Mouse (Mus musculus) midbrain, embryonic 10.5 days (tissue): Measurements from ENCODE around the gene Synpr. TPM values are rescaled to one million over a fixed set of nuclear protein-coding genes. Genes with fewer than 3 reads are reported as not detected.

Source experiments
- DNase-seq: peaks from one replicate; pipeline ENCODE4 v3.0.0-alpha.2; 2017; ENCODE audit warnings: low spot score
- H3K27ac ChIP-seq: fragments of 300-500 bp; sonication (generic); replicated peaks from 2 replicates; pipeline ENCODE4 v1.5.1; 2016; ENCODE audit warnings: mild to moderate bottlenecking
- H3K27me3 ChIP-seq: fragments of 300-500 bp; sonication (generic); 2 replicates; pipeline ENCODE4 v1.6.1; 2016; ENCODE audit warnings: low read depth, mild to moderate bottlenecking; ENCODE audit not compliant: poor library complexity, severe bottlenecking
- H3K36me3 ChIP-seq: fragments of 300-500 bp; sonication (generic); 2 replicates; pipeline ENCODE4 v1.6.1; 2016; ENCODE audit warnings: mild to moderate bottlenecking, moderate library complexity
- H3K4me1 ChIP-seq: fragments of 300-500 bp; sonication (generic); 2 replicates; pipeline ENCODE4 v1.6.1; 2016
- H3K4me3 ChIP-seq: fragments of 300-500 bp; sonication (generic); 2 replicates; pipeline ENCODE4 v1.5.1; 2016; ENCODE audit warnings: mild to moderate bottlenecking, moderate library complexity
- H3K9me3 ChIP-seq: fragments of 300-500 bp; sonication (generic); replicated peaks from 2 replicates; pipeline ENCODE4 v1.6.1; 2016; ENCODE audit warnings: mild to moderate bottlenecking
- WGBS: fragments of 180-500 bp; shearing (Covaris S2); methylation state at CpG from one replicate; pipeline ENCODE4 v1.1.7; 2016; 5-methylcytosine and 5-hydroxymethylcytosine counted together
- polyA plus RNA-seq: library from polyadenylated mRNA; unstranded; fragments of >200 nt; fragmentation: Nextera tagmentation; extraction: Ambion mirVana; gene quantifications from 2 replicates; pipeline ENCODE4 v1.2.1, GENCODE M21; 2016

Synpr gene
- polyA plus RNA-seq, 1 experiment from 2014 or later, result 2.6 TPM

DNA sequence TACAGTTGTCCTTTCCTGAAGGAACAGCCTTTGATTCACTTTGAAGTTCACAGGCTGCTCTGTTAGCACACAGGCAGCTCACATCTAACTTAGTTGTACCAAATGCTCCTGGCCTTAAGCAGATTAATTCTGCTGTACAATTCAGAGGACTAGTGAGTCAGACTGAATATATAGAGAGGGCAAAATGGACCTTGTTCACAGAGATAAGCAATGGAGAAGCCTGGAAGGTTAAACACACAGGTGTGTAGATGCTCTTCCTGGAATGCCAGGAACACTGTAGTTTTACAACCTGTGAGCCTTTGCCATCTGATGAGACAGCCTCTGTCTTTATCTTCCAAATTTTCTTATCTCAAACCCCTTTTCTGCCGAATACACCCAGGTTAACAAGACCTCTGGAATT is 29.7 kb downstream of the Synpr start:
- WGBS, result 78% methylated on average over 1 of the region's 1 CpGs
- Histone ChIP-seq H3K27me3 (no peaks in the 10 kb centered on the region), H3K27ac (no peak overlapping the region), H3K4me3 (no peak overlapping the region), H3K36me3 (no peaks in the 10 kb centered on the region), H3K4me1 (no peaks in the 10 kb centered on the region), H3K9me3 (no peaks in the 10 kb centered on the region)
- DNase-seq, result no peak

GRCm38 (mm10) chr14:13328461-13328860 is 43.9 kb downstream of the Synpr start:
- 94% methylated on average over 2 of the region's 2 CpGs for WGBS
- Histone ChIP-seq H3K27me3 (no peaks in the 10 kb centered on the region), H3K9me3 (no peaks in the 10 kb centered on the region), H3K4me1 (peaks cover 12% of the 10 kb centered on the region), H3K27ac (no peak overlapping the region), H3K36me3 (no peaks in the 10 kb centered on the region), H3K4me3 (no peak overlapping the region)
- no peak for DNase-seq

DNA sequence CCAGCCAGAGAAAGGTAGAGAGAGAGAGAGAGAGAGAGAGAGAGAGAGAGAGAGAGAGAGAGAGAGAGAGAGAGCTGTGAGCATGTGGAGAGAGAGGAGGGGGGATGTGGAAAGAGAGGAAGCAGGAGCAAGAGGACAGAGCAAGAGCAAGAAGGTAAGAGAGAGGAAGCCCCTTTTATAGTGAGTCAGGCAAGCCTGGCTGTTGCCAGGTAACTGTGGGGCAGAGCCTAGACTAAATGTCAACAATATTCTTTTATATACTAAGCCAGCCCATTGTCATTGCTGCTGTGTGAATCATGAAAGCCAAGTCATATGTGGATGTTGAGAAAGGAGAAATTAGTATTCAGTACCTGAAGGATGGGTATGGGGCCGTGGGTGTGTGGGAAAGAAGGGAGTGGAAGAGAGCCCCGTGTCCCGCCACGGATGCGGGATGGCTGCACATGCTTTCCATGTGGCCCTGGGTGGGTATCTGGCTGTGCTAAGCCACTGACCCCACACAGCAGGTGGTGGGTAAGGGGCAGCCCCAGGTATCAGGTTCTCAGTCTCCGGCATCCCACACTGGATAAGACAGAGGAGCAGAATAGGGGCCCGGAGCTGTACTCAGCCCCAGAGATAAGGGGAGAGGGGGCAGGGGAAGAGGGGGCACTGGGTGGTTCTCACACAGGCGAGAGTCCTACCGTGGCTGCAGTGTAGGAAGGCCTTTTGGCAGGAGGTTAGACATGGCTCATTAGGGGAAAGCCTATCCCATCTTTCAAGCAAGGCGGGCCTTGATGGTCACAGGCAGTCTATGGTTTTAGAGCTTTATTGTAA is 48.1 kb downstream of the Synpr start:
- DNase-seq, result no peak
- no peaks in the 10 kb centered on the region for H3K36me3 ChIP-seq
- WGBS, result 65% methylated on average over 10 of the region's 10 CpGs
- H3K4me1 ChIP-seq, result peaks cover 12% of the 10 kb centered on the region
- H3K4me3 ChIP-seq, result no peak overlapping the region
- no peaks in the 10 kb centered on the region for H3K27me3 ChIP-seq
- H3K9me3 ChIP-seq, result no peaks in the 10 kb centered on the region
- no peak overlapping the region for H3K27ac ChIP-seq

DNA sequence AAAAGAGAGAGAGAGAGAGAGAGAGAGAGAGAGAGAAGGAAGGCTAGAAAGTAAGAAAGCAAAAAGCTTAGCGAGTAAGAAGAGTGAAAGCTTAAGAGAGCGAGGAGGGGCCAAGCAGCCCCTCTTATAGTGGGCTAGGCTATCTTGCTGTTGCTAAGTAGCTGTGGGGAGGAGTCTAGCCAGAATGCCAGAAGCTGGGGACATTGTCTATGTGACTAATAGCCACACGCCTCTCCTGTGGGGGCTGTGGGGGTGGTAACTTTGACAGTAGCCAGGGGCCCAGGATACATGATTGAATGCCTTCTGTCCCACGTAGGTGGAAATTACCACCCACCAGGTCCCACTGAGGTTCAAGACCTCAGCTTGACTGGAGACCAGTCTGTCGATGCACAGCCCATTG is 48.8 kb downstream of the Synpr start:
- Histone ChIP-seq H3K36me3 (no peaks in the 10 kb centered on the region), H3K4me3 (no peak overlapping the region), H3K9me3 (no peaks in the 10 kb centered on the region), H3K27me3 (no peaks in the 10 kb centered on the region), H3K27ac (no peak overlapping the region), H3K4me1 (peaks cover 12% of the 10 kb centered on the region)
- DNase-seq, result no peak
- WGBS, result 68% methylated on average over 5 of the region's 5 CpGs

- H3K27ac ChIP-seq, result no peak overlapping the region
- peaks cover 12% of the 10 kb centered on the region for H3K4me1 ChIP-seq
- no peak overlapping the region for H3K4me3 ChIP-seq
- no peaks in the 10 kb centered on the region for H3K36me3 ChIP-seq
- WGBS, result 83% methylated on average over 4 of the region's 4 CpGs
- H3K27me3 ChIP-seq, result no peaks in the 10 kb centered on the region
- H3K9me3 ChIP-seq, result no peaks in the 10 kb centered on the region
- no peak for DNase-seq
Measured at GRCm38 (mm10) chr14:13336162-13336561, 51.6 kb downstream of the Synpr start.

GRCm38 (mm10) chr14:13340688-13341087 is 56.1 kb downstream of the Synpr start:
- Histone ChIP-seq H3K9me3 (no peaks in the 10 kb centered on the region), H3K27ac (no peak overlapping the region), H3K36me3 (no peaks in the 10 kb centered on the region), H3K4me1 (no peaks in the 10 kb centered on the region), H3K27me3 (no peaks in the 10 kb centered on the region), H3K4me3 (no peak overlapping the region)
- WGBS, result 87% methylated on average over 4 of the region's 4 CpGs
- no peak for DNase-seq

DNA sequence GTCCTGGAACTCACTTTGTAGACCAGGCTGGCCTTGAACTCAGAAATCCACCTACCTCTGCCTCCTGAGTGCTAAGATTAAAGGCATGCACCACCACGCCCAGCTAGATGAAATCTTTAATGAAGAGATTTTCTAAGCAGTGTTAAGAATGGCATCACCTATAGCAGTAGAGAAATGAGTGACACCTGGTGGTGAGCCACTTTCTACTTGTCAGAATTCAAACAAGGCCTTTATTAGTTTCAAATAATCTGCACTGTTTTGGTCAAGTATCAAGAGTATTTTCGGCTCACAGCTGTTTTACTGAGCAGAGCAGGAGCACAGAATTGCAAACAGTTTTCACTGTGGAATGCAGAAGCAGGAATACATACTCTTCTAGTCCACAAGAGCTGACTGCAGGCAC is 59.7 kb downstream of the Synpr start:
- WGBS, result 79% methylated on average over 2 of the region's 2 CpGs
- Histone ChIP-seq H3K9me3 (no peaks in the 10 kb centered on the region), H3K4me1 (no peaks in the 10 kb centered on the region), H3K27ac (no peak overlapping the region), H3K4me3 (no peak overlapping the region), H3K36me3 (no peaks in the 10 kb centered on the region), H3K27me3 (no peaks in the 10 kb centered on the region)
- DNase-seq, result no peak

- WGBS, result 56% methylated on average over 4 of the region's 4 CpGs
- DNase-seq, result no peak
- H3K4me1 ChIP-seq, result no peaks in the 10 kb centered on the region
- H3K36me3 ChIP-seq, result no peaks in the 10 kb centered on the region
- H3K27ac ChIP-seq, result no peak overlapping the region
- H3K9me3 ChIP-seq, result no peaks in the 10 kb centered on the region
- H3K4me3 ChIP-seq, result no peak overlapping the region
- no peaks in the 10 kb centered on the region for H3K27me3 ChIP-seq
Measured at GRCm38 (mm10) chr14:13349170-13349865, 64.7 kb downstream of the Synpr start.

DNA sequence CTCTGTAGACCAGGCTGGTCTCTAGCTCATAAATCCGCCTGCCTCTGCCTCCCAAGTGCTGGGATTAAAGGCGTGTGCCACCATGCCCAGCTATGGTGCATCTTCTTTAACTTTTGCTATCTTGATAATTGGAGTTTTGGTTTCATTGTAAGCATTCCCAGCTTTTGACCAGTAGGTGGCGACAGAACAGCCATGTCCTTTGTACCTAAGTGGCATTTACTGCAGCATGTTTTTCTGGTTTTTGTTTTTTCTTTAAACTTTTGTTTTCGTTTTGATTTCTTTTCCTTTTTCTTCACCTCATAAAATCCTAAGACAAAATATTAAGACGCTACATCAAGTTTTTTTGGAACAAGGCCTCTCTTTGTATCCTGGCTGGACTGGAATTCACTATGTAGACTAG is 69.6 kb downstream of the Synpr start:
- Histone ChIP-seq H3K9me3 (no peaks in the 10 kb centered on the region), H3K27ac (no peak overlapping the region), H3K4me1 (peaks cover 10% of the 10 kb centered on the region; the same call in 1 of the 2 replicates), H3K36me3 (no peaks in the 10 kb centered on the region), H3K4me3 (no peak overlapping the region), H3K27me3 (no peaks in the 10 kb centered on the region)
- 38% methylated on average over 5 of the region's 5 CpGs for WGBS
- peak; percentile 27 for DNase-seq

- H3K27ac ChIP-seq, result no peak overlapping the region
- WGBS, result 24% methylated on average over 7 of the region's 7 CpGs
- peaks cover 10% of the 10 kb centered on the region; the same call in 1 of the 2 replicates for H3K4me1 ChIP-seq
- peak; percentile 77 for DNase-seq
- H3K4me3 ChIP-seq, result no peak overlapping the region
- no peaks in the 10 kb centered on the region for H3K36me3 ChIP-seq
- H3K27me3 ChIP-seq, result no peaks in the 10 kb centered on the region
- no peaks in the 10 kb centered on the region for H3K9me3 ChIP-seq
Measured at GRCm38 (mm10) chr14:13355569-13356362, 71.2 kb downstream of the Synpr start.

GRCm38 (mm10) chr14:13357101-13357667 is 72.6 kb downstream of the Synpr start:
- no peak for DNase-seq
- Histone ChIP-seq H3K4me1 (peaks cover 10% of the 10 kb centered on the region; the same call in 1 of the 2 replicates), H3K27me3 (no peaks in the 10 kb centered on the region), H3K9me3 (no peaks in the 10 kb centered on the region), H3K36me3 (no peaks in the 10 kb centered on the region), H3K27ac (no peak overlapping the region), H3K4me3 (no peak overlapping the region)
- 86% methylated on average over 5 of the region's 5 CpGs for WGBS

DNA sequence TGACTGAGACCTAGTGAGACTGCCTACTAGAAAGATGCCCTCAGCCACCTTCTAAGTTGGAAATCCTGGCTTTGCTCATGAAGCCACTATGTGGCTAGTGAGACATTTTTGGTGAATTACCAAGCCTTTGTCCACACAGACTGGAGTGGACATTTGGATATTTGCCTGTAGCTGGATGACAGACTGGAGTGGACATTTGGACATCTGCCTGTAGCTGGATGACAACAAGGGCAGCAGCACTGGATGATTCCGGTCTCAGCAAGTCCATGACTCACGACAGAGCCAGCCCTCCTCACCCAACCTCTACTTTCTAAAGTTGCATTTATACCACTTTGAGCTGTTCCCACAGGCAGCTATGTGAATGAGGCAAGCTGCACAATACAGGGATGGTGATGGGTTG is 73.5 kb downstream of the Synpr start:
- peaks cover 10% of the 10 kb centered on the region; the same call in 1 of the 2 replicates for H3K4me1 ChIP-seq
- WGBS, result 74% methylated on average over 2 of the region's 2 CpGs
- no peaks in the 10 kb centered on the region for H3K9me3 ChIP-seq
- no peak for DNase-seq
- H3K4me3 ChIP-seq, result no peak overlapping the region
- no peaks in the 10 kb centered on the region for H3K27me3 ChIP-seq
- no peak overlapping the region for H3K27ac ChIP-seq
- H3K36me3 ChIP-seq, result no peaks in the 10 kb centered on the region
